Mouse (Mus musculus) gastrocnemius, postnatal 14 days (tissue): ENCODE measurements around the gene Acvr1b. TPM values are rescaled to one million over a fixed set of nuclear protein-coding genes. Genes with fewer than 3 reads are reported as not detected.

ENCODE experiments used
- DNase-seq: peaks from one replicate; pipeline ENCODE4 v3.0.0; 2021; ENCODE audit warnings: mixed read lengths
- intact Hi-C: fragments of 180-260 bp; cut with DNase I; formaldehyde crosslinking; loops from one replicate; pipeline ENCODE4 v1.15.1; 2025; ENCODE audit warnings: low total_unique reads
- total RNA-seq, 2 experiments: library from RNA; stranded (reverse); gene quantifications; 2 replicates each; pipeline ENCODE4 v1.2.3; 2021

The Acvr1b gene
- total RNA-seq, 2 experiments from 2014 or later, result 21.8 to 29.9 TPM

GRCm38 (mm10) chr15:101192651-101193050, 18.8 kb downstream of the Acvr1b start:
- DNase-seq, result no peak
- intact Hi-C loops, result no loop called here

GRCm38 (mm10) chr15:101193971-101194370, 20.1 kb downstream of the Acvr1b start:
- DNase-seq, result no peak
- intact Hi-C loops, result no loop called here

- intact Hi-C loops, result no loop called here
Observed at GRCm38 (mm10) chr15:101194951-101195823, 21.3 kb downstream of the Acvr1b start.

GRCm38 (mm10) chr15:101196079-101196795, 22.4 kb downstream of the Acvr1b start:
- intact Hi-C loops, result no loop called here
- no peak for DNase-seq

More at GRCm38 (mm10) chr15:101194951-101195823, 21.3 kb downstream of the Acvr1b start:
- no peak for DNase-seq

GRCm38 (mm10) chr15:101196961-101197360, 23.1 kb downstream of the Acvr1b start:
- intact Hi-C loops, result no loop called here
- DNase-seq, result no peak

- intact Hi-C loops, result no loop called here
- no peak for DNase-seq
Observed at GRCm38 (mm10) chr15:101197497-101198179, 23.8 kb downstream of the Acvr1b start.

GRCm38 (mm10) chr15:101198218-101198617, 24.4 kb downstream of the Acvr1b start:
- intact Hi-C loops, result no loop called here
- DNase-seq, result peak; percentile 63

- DNase-seq, result no peak
- intact Hi-C loops, result no loop called here
Observed at GRCm38 (mm10) chr15:101198850-101199249, 25.0 kb downstream of the Acvr1b start.

- DNase-seq, result no peak
- intact Hi-C loops, result no loop called here
Observed at GRCm38 (mm10) chr15:101200777-101201295, 27.0 kb downstream of the Acvr1b start.

- intact Hi-C loops, result no loop called here
- DNase-seq, result no peak
Observed at GRCm38 (mm10) chr15:101201414-101201813, 27.5 kb downstream of the Acvr1b start.

GRCm38 (mm10) chr15:101203673-101204072, 29.8 kb downstream of the Acvr1b start:
- intact Hi-C loops, result no loop called here
- DNase-seq, result no peak

GRCm38 (mm10) chr15:101204781-101205180, 30.9 kb downstream of the Acvr1b start:
- no peak for DNase-seq
- intact Hi-C loops, result no loop called here

- peak; percentile 64 for DNase-seq
- intact Hi-C loops, result no loop called here
Observed at GRCm38 (mm10) chr15:101210228-101210627, 36.4 kb downstream of the Acvr1b start.

- intact Hi-C loops, result no loop called here
- no peak for DNase-seq
Observed at GRCm38 (mm10) chr15:101210998-101211613, 37.2 kb downstream of the Acvr1b start.

GRCm38 (mm10) chr15:101212435-101212834, 38.6 kb downstream of the Acvr1b start:
- peak; percentile 71 for DNase-seq
- intact Hi-C loops, result no loop called here

- no peak for DNase-seq
- intact Hi-C loops, result no loop called here
Observed at GRCm38 (mm10) chr15:101215136-101215535, 41.3 kb downstream of the Acvr1b start.

- no peak for DNase-seq
- intact Hi-C loops, result no loop called here
Observed at GRCm38 (mm10) chr15:101216036-101216435, 42.2 kb downstream of the Acvr1b start.

GRCm38 (mm10) chr15:101220905-101221297, 47.0 kb downstream of the Acvr1b start:
- intact Hi-C loops, result loop anchor here (5.0 kb wide), 1 partner anchor 66 kb away; no protein-coding TSS in a partner anchor

More at GRCm38 (mm10) chr15:101220905-101221297, 47.0 kb downstream of the Acvr1b start:
- no peak for DNase-seq
